Comparison of ENCODE assay signal across 8 mouse cellular contexts in genomic region chr8:67405947-67406346, GRCm38 (mm10).
DNase-seq lines count a peak whose midpoint lies in the region; ATAC-seq lines count a peak whose summit lies in the region.

No protein-coding gene starts in this region.

- DNase-seq in kidney, postnatal 10 days: peak; percentile 10
- DNase-seq in kidney, adult 18-20 months: no peak
- DNase-seq in NIH3T3 (ENCODE audit: low read depth): peak; percentile 72
- peak; percentile 54 for DNase-seq in embryo, embryonic 9.5 days (ENCODE audit: extremely low spot score)
- peak; percentile 18 to 42 for DNase-seq in layer of hippocampus, postnatal 10 days (ENCODE audit: low spot score in 2 of 2)
- peak; percentile 32 for DNase-seq in retina, postnatal 7 days (ENCODE audit: low read depth, low spot score)
- no peak for DNase-seq in spleen, postnatal 14 days (ENCODE audit: low spot score in 2 of 2)

- ATAC-seq in erythroid progenitor cell, adult 5-6 weeks (replicated peaks; ENCODE audit: low FRiP score, poor library complexity, severe bottlenecking): no peak

Comparison
In these comparisons a context has a peak if more than half of its experiments do, and no peak if none do; other contexts are left out.
1. DNase-seq: peak in kidney, postnatal 10 days (single experiment), NIH3T3 (single experiment), embryo, embryonic 9.5 days (single experiment), layer of hippocampus, postnatal 10 days (2 of 2) and retina, postnatal 7 days (single experiment); none in kidney, adult 18-20 months (single experiment) and spleen, postnatal 14 days (0 of 2).